In genomic region chr9:87255696-87256030, GRCm38 (mm10) we compare ENCODE assay signal across 8 mouse cellular contexts. TPM values are rescaled to one million over a fixed set of nuclear protein-coding genes. Genes with fewer than 3 reads are reported as not detected.
A peak's percentile ranks its signal among the peaks of the same experiment; 100 is the strongest.
DNase-seq lines count a peak whose midpoint lies in the region; ATAC-seq and TF ChIP-seq lines count a peak whose summit lies in the region.

No protein-coding gene starts in this region.

- peak overlapping the region; percentile 66 for H3K4me3 ChIP-seq in heart, postnatal 0 days (ENCODE audit: low read depth, low read length)
- H3K4me3 ChIP-seq in hindbrain, embryonic 16.5 days (ENCODE audit: low read length), result peak overlapping the region; percentile 60
- H3K4me3 ChIP-seq in midbrain, embryonic 15.5 days, result peak overlapping the region; percentile 73

- H3K27me3 ChIP-seq in heart, postnatal 0 days (ENCODE audit: control insufficient read depth, insufficient read depth, low read length), result no peaks in the 10 kb centered on the region
- H3K27me3 ChIP-seq in hindbrain, embryonic 16.5 days (replicated peaks; ENCODE audit: control insufficient read depth, insufficient read depth, low read length), result no peaks in the 10 kb centered on the region
- H3K27me3 ChIP-seq in midbrain, embryonic 15.5 days (replicated peaks), result no peaks in the 10 kb centered on the region

- ATAC-seq in heart, postnatal 0 days (ENCODE audit: insufficient read depth, low read depth), result peak; percentile 71; the same call in 1 of the 2 replicates
- peak; percentile 88 for ATAC-seq in hindbrain, embryonic 16.5 days
- peak; percentile 86 for ATAC-seq in midbrain, embryonic 15.5 days (replicated peaks)

- peak overlapping the region; percentile 16; the same call in 1 of the 2 replicates for H3K27ac ChIP-seq in heart, postnatal 0 days (ENCODE audit: low read depth)
- peak overlapping the region; percentile 84 for H3K27ac ChIP-seq in hindbrain, embryonic 16.5 days (ENCODE audit: low read depth, low read length)
- peak overlapping the region; percentile 94 for H3K27ac ChIP-seq in midbrain, embryonic 15.5 days

- H3K9ac ChIP-seq in heart, postnatal 0 days (replicated peaks; ENCODE audit: low read depth, low read length), result peak overlapping the region; percentile 69; the same call in 1 of the 2 replicates
- H3K9ac ChIP-seq in hindbrain, embryonic 16.5 days (ENCODE audit: low read depth, low read length), result peak overlapping the region; percentile 69
- H3K9ac ChIP-seq in midbrain, embryonic 15.5 days, result peak overlapping the region; percentile 58

- no peak for DNase-seq in heart, postnatal 0 days (ENCODE audit: low spot score)
- no peak for DNase-seq in heart, postnatal 25 days (ENCODE audit: low spot score)
- no peak for DNase-seq in brain, embryonic 14.5 days (ENCODE audit: low read depth)
- no peak for DNase-seq in embryo, embryonic 9.5 days (ENCODE audit: extremely low spot score)
- DNase-seq in ovary, postnatal 36 days (ENCODE audit: low spot score), result no peak
- DNase-seq in testis, postnatal 14 days (ENCODE audit: low spot score), result no peak

- no peak for TF ChIP-seq EP300 in heart, postnatal 0 days (IDR thresholded peaks at IDR 0.05; ENCODE audit: low read depth)

- no peak for TF ChIP-seq POLR2A in brain, embryonic 14.5 days (IDR thresholded peaks at IDR 0.05; ENCODE audit: borderline replicate concordance, extremely low read depth, insufficient read depth, insufficient read length, poor library complexity, severe bottlenecking)

- H3K9me3 ChIP-seq in heart, postnatal 0 days (replicated peaks; ENCODE audit: control insufficient read depth, low read length), result 0 out of 2 replicates have a peak, but pooled peaks cover 3% of the 10 kb centered on the region
- no peaks in the 10 kb centered on the region for H3K9me3 ChIP-seq in hindbrain, embryonic 16.5 days (ENCODE audit: control insufficient read depth, low read length)
- no peaks in the 10 kb centered on the region for H3K9me3 ChIP-seq in midbrain, embryonic 15.5 days

- TF ChIP-seq CTCF in heart, postnatal 0 days (IDR thresholded peaks at IDR 0.05; ENCODE audit: low read depth), result peak; percentile 59
- TF ChIP-seq CTCF in brain, embryonic 14.5 days (IDR thresholded peaks at IDR 0.05; ENCODE audit: borderline replicate concordance, extremely low read depth, insufficient read depth, insufficient read length), result peak; percentile 48; the same call in 1 of the 2 replicates

- 18% methylated on average over 6 of the region's 6 CpGs for WGBS in heart, postnatal 0 days
- 21% methylated on average over 6 of the region's 6 CpGs for WGBS in hindbrain, embryonic 16.5 days
- 13% methylated on average over 6 of the region's 6 CpGs for WGBS in midbrain, embryonic 15.5 days

- peaks cover 4% of the 10 kb centered on the region; the same call in 1 of the 2 replicates for H3K4me1 ChIP-seq in heart, postnatal 0 days (ENCODE audit: control insufficient read depth, insufficient read depth)
- peaks cover 4% of the 10 kb centered on the region for H3K4me1 ChIP-seq in hindbrain, embryonic 16.5 days (ENCODE audit: control insufficient read depth, insufficient read depth, low read depth, low read length)
- H3K4me1 ChIP-seq in midbrain, embryonic 15.5 days, result peaks cover 8% of the 10 kb centered on the region

- no peaks in the 10 kb centered on the region; the same call in 1 of the 2 replicates for H3K36me3 ChIP-seq in heart, postnatal 0 days (replicated peaks; ENCODE audit: control insufficient read depth, insufficient read depth, low read length)
- no peaks in the 10 kb centered on the region for H3K36me3 ChIP-seq in hindbrain, embryonic 16.5 days (ENCODE audit: control insufficient read depth, insufficient read depth, low read length)
- no peaks in the 10 kb centered on the region for H3K36me3 ChIP-seq in midbrain, embryonic 15.5 days (replicated peaks)

- intact Hi-C loops in heart, postnatal 25 days (cut with DNase I), result no loop called here

- H3K4me2 ChIP-seq in heart, postnatal 0 days (ENCODE audit: low read depth, low read length), result peak overlapping the region; percentile 88
- H3K4me2 ChIP-seq in hindbrain, embryonic 16.5 days (ENCODE audit: low read length), result peak overlapping the region; percentile 7
- peak overlapping the region; percentile 62 for H3K4me2 ChIP-seq in midbrain, embryonic 15.5 days

RNA-seq across cellular contexts. Expression of gene Cep162, which starts 0.3 kb away (rescaled TPM):
- total RNA-seq in heart, postnatal 0 days (2014; rRNA removed; ENCODE audit: low replicate concordance), result 2.0 and 2.2 TPM in 2 replicates
- polyA plus RNA-seq in heart, postnatal 0 days (2015; fragmentation: Nextera tagmentation; extraction: Ambion mirVana), result 2.2 and 2.3 TPM in 2 replicates
- 1 to 10 TPM; 2.8 to 3.0 TPM for total RNA-seq in heart, postnatal 25 days (2021)
- 6.3 and 8.8 TPM in 2 replicates for polyA plus RNA-seq in brain, embryonic 14.5 days (2012; rRNA removed)
- polyA plus RNA-seq in hindbrain, embryonic 16.5 days (2015; fragmentation: Nextera tagmentation; extraction: Ambion mirVana), result 5.9 and 6.6 TPM in 2 replicates
- 7.5 and 8.2 TPM in 2 replicates for polyA plus RNA-seq in midbrain, embryonic 15.5 days (2015; fragmentation: Nextera tagmentation; extraction: Ambion mirVana)

Comparison
In these comparisons a context has a peak if more than half of its experiments do, and no peak if none do; other contexts are left out.
1. H3K27ac ChIP-seq: peak in every context shown above with its lines; median percentile 94 in midbrain, embryonic 15.5 days; 84 in hindbrain, embryonic 16.5 days; 16 in heart, postnatal 0 days.
2. H3K4me2 ChIP-seq: peak in every context shown above with its lines; median percentile 88 in heart, postnatal 0 days; 62 in midbrain, embryonic 15.5 days; 7 in hindbrain, embryonic 16.5 days.